Mouse (Mus musculus) heart, postnatal 0 days (tissue): ENCODE measurements around the gene Gprin3.

Source experiments
- CTCF ChIP-seq: IDR thresholded peaks from 2 replicates; pipeline ENCODE4 v1.5.1; 2016; ENCODE audit warnings: antibody characterized with exemption, control low read depth, low read depth
- EP300 ChIP-seq: IDR thresholded peaks from 2 replicates; pipeline ENCODE4 v1.6.1; 2016; ENCODE audit warnings: antibody characterized with exemption, low read depth

DNA sequence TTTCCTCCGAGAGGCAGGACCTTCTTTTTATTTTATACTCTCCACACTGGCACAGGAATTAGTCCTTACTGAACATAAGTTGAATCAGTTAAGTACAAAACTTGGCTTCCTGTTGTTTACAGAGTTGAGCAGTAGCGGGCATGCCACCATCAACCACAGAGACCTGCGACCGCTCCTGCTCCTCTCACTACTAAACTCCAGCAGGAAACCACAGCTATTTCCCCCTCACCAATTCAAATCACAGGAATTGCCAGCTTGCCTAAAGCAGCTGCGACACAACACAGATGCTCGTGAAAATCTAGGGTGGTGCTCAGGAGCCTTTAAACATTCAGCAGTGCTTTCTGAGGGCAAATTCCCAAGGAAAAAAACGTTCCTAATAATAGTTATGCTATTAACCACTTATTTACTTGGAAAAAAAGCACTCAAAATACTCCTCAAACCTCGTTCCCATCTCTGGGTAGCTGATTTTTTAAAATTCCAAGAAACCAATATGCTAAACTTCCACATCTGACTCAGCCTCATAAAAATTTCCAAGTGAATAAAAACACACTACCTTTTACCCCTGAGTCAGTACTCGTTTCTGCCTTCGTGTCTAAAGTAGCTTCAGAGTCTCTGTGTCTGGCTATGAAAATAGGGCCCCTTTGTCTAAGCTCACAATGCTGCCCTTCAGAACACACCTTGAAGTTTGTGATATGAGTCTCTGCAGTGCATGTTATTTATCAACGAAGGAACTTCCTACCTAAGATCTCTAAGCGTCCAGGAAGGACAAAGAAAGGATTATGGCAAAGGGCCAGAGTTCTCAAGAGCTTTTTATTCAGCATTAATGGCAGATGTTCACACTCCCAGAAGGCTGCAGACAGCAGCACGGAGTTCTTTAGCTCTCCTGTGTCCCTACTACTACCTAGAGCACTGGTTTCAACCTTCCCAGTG, 13.4 kb downstream of the Gprin3 start:
- TF ChIP-seq EP300 (no peak), CTCF (no peak)
